Mouse (Mus musculus) neural tube, embryonic 13.5 days (tissue): ENCODE measurements at regions not wholly inside any gene's neighbourhood (a gene's known extent, or its start where the extent isn't known, plus 50 kb on each side); places are given as distances from the start of the nearest gene placed in this dataset.

Experiments used
- ATAC-seq: fragments of 200-750 bp; cut with Nextera tagmentation; 2 replicates; pipeline ENCODE4 v1.8.0; 2017; ENCODE audit warnings: low read depth, mild to moderate bottlenecking, moderate TSS enrichment, moderate library complexity
- H3K27ac ChIP-seq: fragments of 300-500 bp; sonication (generic); replicated peaks from 2 replicates; pipeline ENCODE4 v1.5.1; 2015; ENCODE audit warnings: moderate library complexity, mild to moderate bottlenecking, inconsistent platforms
- H3K27me3 ChIP-seq: fragments of 300-500 bp; sonication (generic); 2 replicates; pipeline ENCODE4 v1.6.1; 2015; ENCODE audit warnings: mild to moderate bottlenecking, inconsistent platforms
- H3K36me3 ChIP-seq: fragments of 300-500 bp; sonication (generic); 2 replicates; pipeline ENCODE4 v1.6.1; 2015; ENCODE audit warnings: mild to moderate bottlenecking, inconsistent platforms
- H3K4me1 ChIP-seq: fragments of 300-500 bp; sonication (generic); replicated peaks from 2 replicates; pipeline ENCODE4 v1.6.1; 2015; ENCODE audit warnings: inconsistent platforms
- H3K4me2 ChIP-seq: fragments of 300-500 bp; sonication (generic); 2 replicates; pipeline ENCODE4 v1.6.1; 2015; ENCODE audit warnings: inconsistent platforms, mild to moderate bottlenecking, moderate library complexity
- H3K4me3 ChIP-seq: fragments of 300-500 bp; sonication (generic); 2 replicates; pipeline ENCODE4 v1.5.1; 2015; ENCODE audit warnings: mild to moderate bottlenecking, inconsistent platforms
- H3K9ac ChIP-seq: fragments of 300-500 bp; sonication (generic); 2 replicates; pipeline ENCODE4 v1.6.1; 2015; ENCODE audit warnings: moderate library complexity, mild to moderate bottlenecking, inconsistent platforms
- H3K9me3 ChIP-seq: fragments of 300-500 bp; sonication (generic); 2 replicates; pipeline ENCODE4 v1.6.1; 2016; ENCODE audit warnings: inconsistent platforms
- WGBS: fragments of 180-500 bp; shearing (Covaris S2); methylation state at CpG from one replicate; pipeline ENCODE4 v1.1.7; 2015; 5-methylcytosine and 5-hydroxymethylcytosine counted together

DNA sequence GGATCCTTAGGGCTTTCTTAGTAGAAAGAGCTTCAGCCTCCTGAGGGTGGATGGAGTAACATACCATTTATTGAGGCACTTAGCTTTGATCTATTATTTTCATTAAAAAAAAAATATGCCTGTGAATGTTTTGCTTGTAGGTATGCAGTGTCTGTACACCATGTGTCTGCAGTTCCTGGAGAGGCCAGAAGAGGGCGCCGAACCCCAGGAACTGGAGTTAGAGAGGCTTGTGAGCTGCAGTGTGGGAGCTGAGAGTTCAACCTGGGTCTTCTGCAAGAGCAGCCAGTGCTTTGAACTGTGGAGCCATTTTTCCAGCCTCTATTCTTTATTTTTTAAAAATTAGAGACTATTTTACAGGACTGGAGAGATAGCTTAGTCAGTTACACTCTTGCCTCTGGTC is 83.2 kb downstream of the Syf2 start:
- 49% methylated on average over 2 of the region's 2 CpGs for WGBS
- ATAC-seq: no peak
- no peaks in the 10 kb centered on the region; the same call in 1 of the 2 replicates for H3K4me1 ChIP-seq
- H3K9ac ChIP-seq: no peak overlapping the region
- no peaks in the 10 kb centered on the region for H3K9me3 ChIP-seq
- no peaks in the 10 kb centered on the region for H3K36me3 ChIP-seq
- 0 out of 2 replicates have a peak, but pooled peaks cover 6% of the 10 kb centered on the region for H3K27me3 ChIP-seq
- H3K4me2 ChIP-seq: no peak overlapping the region
- H3K27ac ChIP-seq: no peak overlapping the region
- no peak overlapping the region for H3K4me3 ChIP-seq

DNA sequence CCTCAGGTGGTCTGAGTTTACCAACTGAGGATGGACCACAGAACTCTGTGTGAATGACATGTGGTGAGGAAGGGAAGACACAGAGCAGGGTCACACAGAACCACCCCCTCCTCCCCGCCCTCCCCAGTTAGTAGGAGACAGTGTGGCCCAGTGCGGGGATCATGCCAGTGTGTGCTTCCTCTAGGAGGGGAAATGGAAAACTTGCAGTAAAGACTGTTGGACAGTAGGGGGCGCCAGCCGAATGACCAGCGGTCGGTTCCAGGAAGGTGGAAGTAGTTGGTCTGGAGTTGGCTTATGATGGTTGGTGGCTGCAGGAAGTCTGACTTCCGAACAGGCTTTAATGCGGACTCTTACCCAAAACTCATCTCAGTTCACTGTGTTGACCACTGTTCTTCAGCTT is 87.3 kb downstream of the Syf2 start:
- H3K9ac ChIP-seq: no peak overlapping the region
- H3K4me3 ChIP-seq: no peak overlapping the region
- ATAC-seq: no peak
- no peak overlapping the region for H3K27ac ChIP-seq
- no peaks in the 10 kb centered on the region for H3K9me3 ChIP-seq
- no peak overlapping the region for H3K4me2 ChIP-seq
- no peaks in the 10 kb centered on the region for H3K36me3 ChIP-seq
- H3K4me1 ChIP-seq: no peaks in the 10 kb centered on the region
- 0 out of 2 replicates have a peak, but pooled peaks cover 7% of the 10 kb centered on the region for H3K27me3 ChIP-seq
- 27% methylated on average over 8 of the region's 8 CpGs for WGBS

DNA sequence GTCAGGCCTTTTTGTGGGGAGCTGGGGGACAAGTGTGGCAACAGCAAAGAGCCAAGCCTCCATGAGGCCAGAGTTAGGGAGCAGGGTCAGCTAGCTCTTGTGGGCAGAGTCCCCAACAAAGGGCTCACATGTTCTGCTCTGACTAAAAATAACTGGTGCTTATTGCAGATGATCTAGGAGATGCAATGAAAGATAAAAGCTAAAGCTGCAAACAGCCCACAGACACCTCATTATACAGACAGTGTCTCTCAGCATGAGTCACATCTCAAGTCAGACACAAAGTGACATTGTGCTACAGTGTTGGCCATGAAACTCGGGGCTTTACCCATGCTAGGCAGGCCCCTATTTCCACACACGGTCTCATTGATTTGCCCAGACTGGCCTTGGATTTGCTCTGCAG is 88.4 kb downstream of the Syf2 start:
- Histone ChIP-seq H3K4me2 (no peak overlapping the region), H3K27ac (no peak overlapping the region), H3K4me3 (no peak overlapping the region), H3K27me3 (0 out of 2 replicates have a peak, but pooled peaks cover 7% of the 10 kb centered on the region), H3K9me3 (no peaks in the 10 kb centered on the region), H3K36me3 (no peaks in the 10 kb centered on the region), H3K9ac (no peak overlapping the region), H3K4me1 (no peaks in the 10 kb centered on the region)
- 57% methylated on average over 2 of the region's 2 CpGs for WGBS
- ATAC-seq: no peak

DNA sequence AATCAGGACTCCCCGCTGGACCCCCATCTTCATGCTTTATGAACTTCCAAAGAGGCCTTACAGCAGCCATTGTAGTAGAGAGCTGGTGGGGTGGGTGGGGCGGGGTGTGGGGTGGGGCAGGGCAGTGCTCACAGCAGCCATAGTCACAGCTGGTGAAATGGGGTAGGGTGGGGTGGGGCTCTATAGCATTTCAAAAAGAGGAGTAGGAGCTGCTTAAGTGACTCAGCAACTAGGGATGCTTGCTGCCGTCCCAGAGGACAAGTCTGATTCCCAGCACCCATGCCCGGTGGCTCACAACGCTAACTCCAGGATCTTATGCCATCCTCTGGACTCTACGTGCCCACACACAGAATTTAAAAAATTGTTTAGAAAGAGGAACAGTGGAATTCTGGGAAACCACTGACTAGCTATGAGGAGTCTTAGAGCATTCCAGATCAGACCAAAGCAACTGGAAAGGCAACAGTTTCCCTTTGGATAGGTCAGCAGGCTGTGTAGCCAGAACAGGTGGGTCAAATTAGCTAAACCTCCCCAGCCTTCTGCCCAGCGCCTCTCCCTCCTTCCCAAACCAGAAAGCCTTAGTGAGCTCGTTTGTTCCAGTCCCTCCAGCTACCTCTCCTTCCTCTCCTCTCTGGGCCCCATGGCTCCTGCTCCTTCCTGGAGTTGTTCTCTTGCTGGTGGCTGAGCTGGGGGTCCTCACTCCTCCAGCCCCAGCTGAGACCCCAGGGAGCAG is 89.7 kb downstream of the Syf2 start:
- Histone ChIP-seq H3K36me3 (no peaks in the 10 kb centered on the region), H3K4me2 (no peak overlapping the region), H3K4me3 (no peak overlapping the region), H3K4me1 (peaks cover 4% of the 10 kb centered on the region), H3K9ac (no peak overlapping the region), H3K9me3 (no peaks in the 10 kb centered on the region), H3K27me3 (0 out of 2 replicates have a peak, but pooled peaks cover 3% of the 10 kb centered on the region), H3K27ac (no peak overlapping the region)
- WGBS: 84% methylated on average over 8 of the region's 8 CpGs
- no peak for ATAC-seq

DNA sequence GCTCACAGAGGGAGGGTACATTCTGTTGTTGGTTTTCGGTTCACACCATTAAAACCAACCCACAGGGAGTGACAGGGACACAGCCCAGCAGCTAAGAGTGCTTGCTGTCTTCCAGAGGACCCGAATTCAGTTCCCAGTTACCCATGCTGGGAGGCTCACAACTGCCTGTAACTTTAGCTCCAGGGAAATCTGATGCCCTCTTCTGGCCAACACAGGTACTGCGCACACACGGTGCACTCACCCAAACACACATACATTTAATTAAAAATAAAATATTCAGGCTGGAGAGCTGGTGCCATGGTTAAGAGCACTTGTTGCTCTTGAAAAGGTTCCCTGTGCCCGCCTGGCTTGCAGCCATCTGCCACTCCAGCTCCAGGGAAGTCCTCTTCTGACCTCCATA is 92.5 kb downstream of the Syf2 start:
- no peak overlapping the region for H3K4me3 ChIP-seq
- H3K9me3 ChIP-seq: no peaks in the 10 kb centered on the region
- H3K27me3 ChIP-seq: 0 out of 2 replicates have a peak, but pooled peaks cover 11% of the 10 kb centered on the region
- H3K4me1 ChIP-seq: peaks cover 21% of the 10 kb centered on the region
- no peak overlapping the region for H3K27ac ChIP-seq
- H3K4me2 ChIP-seq: no peak overlapping the region
- 91% methylated on average over 5 of the region's 5 CpGs for WGBS
- no peak overlapping the region for H3K9ac ChIP-seq
- no peak for ATAC-seq
- H3K36me3 ChIP-seq: no peaks in the 10 kb centered on the region

DNA sequence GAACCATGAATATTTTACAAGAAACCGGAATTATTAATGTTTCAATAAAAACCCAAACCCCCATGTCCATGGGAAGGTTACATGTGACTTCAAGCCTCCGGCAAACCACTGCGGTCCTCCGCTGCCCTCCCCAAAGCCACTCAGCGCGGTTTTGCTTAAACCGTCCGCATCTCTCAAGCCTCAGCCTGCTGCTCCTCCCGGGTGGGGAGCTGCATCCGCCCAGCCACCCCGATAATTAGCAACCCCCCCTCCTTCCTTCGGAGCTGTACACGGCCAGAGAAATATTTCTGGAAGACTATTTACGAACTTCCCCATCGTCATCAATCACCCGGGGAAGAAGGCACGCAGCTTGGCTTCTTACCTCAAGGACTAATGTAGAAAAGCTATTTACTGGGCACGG is 94.7 kb upstream of the Runx3 start:
- peak; percentile 67 for ATAC-seq
- Histone ChIP-seq H3K27ac (peak overlapping the region; percentile 15; the same call in 1 of the 2 replicates), H3K9me3 (no peaks in the 10 kb centered on the region), H3K4me2 (peak overlapping the region; percentile 31), H3K4me1 (peaks cover 21% of the 10 kb centered on the region), H3K4me3 (no peak overlapping the region), H3K9ac (peak overlapping the region; percentile 1; the same call in 1 of the 2 replicates), H3K36me3 (no peaks in the 10 kb centered on the region), H3K27me3 (0 out of 2 replicates have a peak, but pooled peaks cover 8% of the 10 kb centered on the region)
- 57% methylated on average over 18 of the region's 18 CpGs for WGBS

DNA sequence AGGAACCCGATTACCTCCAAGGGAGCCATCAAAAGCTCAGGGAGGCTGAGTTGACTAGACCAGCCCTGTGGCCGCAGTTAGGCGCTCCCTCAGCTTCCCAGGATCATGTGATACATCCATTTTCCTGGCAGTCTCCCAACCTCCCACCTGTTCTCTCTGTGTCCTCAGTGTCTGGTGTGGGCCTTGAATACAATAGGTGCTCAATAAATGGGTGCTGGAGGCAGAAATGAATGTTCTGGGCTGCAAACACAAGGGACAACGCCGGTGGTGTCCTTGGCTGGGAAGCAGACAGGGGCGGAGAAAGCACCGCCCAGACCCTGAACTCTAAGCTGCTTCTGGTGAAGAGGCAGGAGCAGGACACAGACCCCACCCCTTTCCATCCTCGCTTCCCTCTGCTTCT is 93.3 kb upstream of the Runx3 start:
- 58% methylated on average over 8 of the region's 8 CpGs for WGBS
- no peaks in the 10 kb centered on the region for H3K36me3 ChIP-seq
- H3K27me3 ChIP-seq: 0 out of 2 replicates have a peak, but pooled peaks cover 8% of the 10 kb centered on the region
- no peak for ATAC-seq
- no peak overlapping the region for H3K9ac ChIP-seq
- H3K4me2 ChIP-seq: no peak overlapping the region
- no peaks in the 10 kb centered on the region for H3K9me3 ChIP-seq
- no peak overlapping the region for H3K4me3 ChIP-seq
- no peak overlapping the region for H3K27ac ChIP-seq
- peaks cover 23% of the 10 kb centered on the region for H3K4me1 ChIP-seq

DNA sequence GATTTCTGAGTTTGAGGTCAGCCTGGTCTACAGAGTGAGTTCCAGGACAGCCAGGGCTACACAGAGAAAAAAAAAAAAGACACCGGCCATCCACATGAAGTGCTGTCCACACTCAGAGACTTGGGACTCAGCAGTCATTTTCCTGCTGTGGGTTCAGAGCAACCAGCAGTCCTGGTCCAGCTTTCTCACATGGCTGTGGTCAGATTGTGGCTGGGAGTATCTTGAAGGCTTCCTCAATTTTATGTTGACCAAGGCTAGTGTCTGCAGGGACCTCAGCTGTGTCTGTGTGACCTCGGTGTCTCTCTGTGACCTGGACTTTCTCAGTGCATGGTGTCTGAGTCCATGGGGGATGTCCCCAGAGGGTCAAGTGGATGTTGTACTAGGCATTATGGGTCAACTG is 90.7 kb upstream of the Runx3 start:
- H3K4me1 ChIP-seq: peaks cover 27% of the 10 kb centered on the region
- ATAC-seq: no peak
- no peak overlapping the region for H3K27ac ChIP-seq
- H3K27me3 ChIP-seq: 0 out of 2 replicates have a peak, but pooled peaks cover 8% of the 10 kb centered on the region
- H3K4me3 ChIP-seq: no peak overlapping the region
- WGBS: 91% methylated on average over 2 of the region's 2 CpGs
- no peak overlapping the region for H3K4me2 ChIP-seq
- no peaks in the 10 kb centered on the region for H3K36me3 ChIP-seq
- no peak overlapping the region for H3K9ac ChIP-seq
- no peaks in the 10 kb centered on the region for H3K9me3 ChIP-seq

DNA sequence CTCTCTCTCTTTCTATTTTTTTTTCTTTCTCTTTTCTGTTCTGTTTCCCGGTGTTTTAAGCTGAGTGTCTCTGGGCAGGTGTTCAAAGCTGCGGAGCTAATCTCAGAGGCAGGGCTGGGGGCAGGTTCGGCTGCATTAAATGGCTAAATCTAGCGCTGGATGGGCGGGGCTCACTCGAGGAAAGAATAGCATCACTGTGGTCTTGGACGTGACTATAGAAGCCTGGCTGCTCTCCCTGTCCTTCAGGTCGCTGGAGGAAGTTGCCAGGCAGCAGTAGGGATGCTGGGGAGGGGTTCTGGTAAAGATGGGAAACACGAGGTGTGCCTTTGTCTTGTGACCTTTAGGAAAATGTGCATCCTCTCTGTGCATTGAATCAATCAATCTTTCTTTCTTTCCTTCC is 88.0 kb upstream of the Runx3 start:
- Histone ChIP-seq H3K4me2 (no peak overlapping the region), H3K9me3 (no peaks in the 10 kb centered on the region), H3K9ac (no peak overlapping the region), H3K27me3 (0 out of 2 replicates have a peak, but pooled peaks cover 7% of the 10 kb centered on the region), H3K27ac (no peak overlapping the region), H3K36me3 (no peaks in the 10 kb centered on the region), H3K4me1 (peaks cover 6% of the 10 kb centered on the region; the same call in 1 of the 2 replicates), H3K4me3 (no peak overlapping the region)
- ATAC-seq: no peak
- WGBS: 35% methylated on average over 9 of the region's 9 CpGs

DNA sequence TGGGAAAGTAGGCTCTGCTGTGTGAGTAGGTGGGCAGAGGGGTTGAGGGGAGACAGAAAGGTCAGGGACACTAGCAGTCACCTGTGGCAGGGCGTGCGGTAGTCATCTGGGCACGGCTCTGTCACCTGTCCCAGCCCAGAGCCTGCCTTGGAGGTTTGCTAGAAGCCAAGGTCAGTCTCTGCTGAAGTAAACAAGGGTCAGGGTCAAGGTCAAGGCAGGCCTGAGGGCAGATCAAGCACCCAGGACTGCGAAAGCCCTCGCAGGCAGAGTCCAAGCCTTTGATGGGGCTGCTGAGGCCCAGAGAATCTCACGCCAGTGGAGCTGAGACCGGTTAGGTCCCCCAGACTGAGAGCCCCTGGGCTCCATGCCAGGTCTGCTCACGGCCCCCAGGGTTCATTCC is 87.2 kb upstream of the Runx3 start:
- Histone ChIP-seq H3K4me2 (no peak overlapping the region), H3K27ac (no peak overlapping the region), H3K9ac (no peak overlapping the region), H3K36me3 (no peaks in the 10 kb centered on the region), H3K4me3 (no peak overlapping the region), H3K4me1 (peaks cover 10% of the 10 kb centered on the region), H3K27me3 (no peaks in the 10 kb centered on the region), H3K9me3 (no peaks in the 10 kb centered on the region)
- WGBS: 73% methylated on average over 8 of the region's 8 CpGs
- ATAC-seq: no peak

DNA sequence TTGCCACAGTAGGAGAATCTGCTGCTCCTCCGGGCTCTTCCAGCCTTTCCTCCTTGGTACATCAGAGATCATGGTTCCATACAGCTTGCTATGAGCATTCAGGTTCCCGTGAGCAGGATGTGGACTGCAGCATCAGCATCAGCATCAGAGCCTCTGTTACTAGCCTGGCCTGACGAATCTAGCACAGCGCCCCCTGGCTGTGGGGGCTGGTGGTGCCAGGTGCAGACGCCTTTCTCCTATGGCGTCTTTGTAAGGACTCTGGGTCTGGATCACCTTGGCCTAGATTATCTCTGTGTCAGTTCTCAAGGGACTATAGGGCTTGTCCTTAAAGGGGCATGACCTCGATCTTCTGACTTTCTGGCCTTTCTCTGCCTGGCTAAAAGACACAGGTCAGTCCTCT is 86.0 kb upstream of the Runx3 start:
- Histone ChIP-seq H3K4me2 (no peak overlapping the region), H3K27ac (no peak overlapping the region), H3K36me3 (no peaks in the 10 kb centered on the region), H3K4me3 (no peak overlapping the region), H3K27me3 (no peaks in the 10 kb centered on the region), H3K9ac (no peak overlapping the region), H3K9me3 (no peaks in the 10 kb centered on the region), H3K4me1 (peaks cover 15% of the 10 kb centered on the region)
- no peak for ATAC-seq
- 32% methylated on average over 7 of the region's 7 CpGs for WGBS

DNA sequence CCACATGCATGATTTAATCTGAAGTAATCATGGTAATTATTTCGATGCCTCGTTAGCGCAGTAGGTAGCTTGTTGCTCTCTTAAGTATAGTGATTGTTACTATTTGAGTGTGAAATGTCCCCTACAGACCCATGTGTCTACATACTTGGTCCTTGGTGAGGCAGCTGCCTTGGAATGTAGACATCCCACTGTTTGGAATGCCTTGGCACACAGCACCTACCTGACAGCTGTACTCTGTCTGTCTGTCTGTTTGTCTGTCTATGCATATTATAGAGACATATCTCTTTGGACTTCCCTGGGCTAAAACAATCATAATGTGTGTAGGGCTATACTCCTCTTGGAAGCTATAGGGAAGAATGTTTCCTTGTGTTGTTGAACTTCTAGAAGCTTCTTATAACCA is 83.7 kb upstream of the Runx3 start:
- WGBS: 84% methylated on average over 3 of the region's 3 CpGs
- H3K4me2 ChIP-seq: no peak overlapping the region
- H3K4me3 ChIP-seq: no peak overlapping the region
- ATAC-seq: no peak
- peaks cover 15% of the 10 kb centered on the region for H3K4me1 ChIP-seq
- peaks cover 5% of the 10 kb centered on the region; the same call in 1 of the 2 replicates for H3K27me3 ChIP-seq
- H3K9ac ChIP-seq: no peak overlapping the region
- H3K36me3 ChIP-seq: no peaks in the 10 kb centered on the region
- H3K9me3 ChIP-seq: no peaks in the 10 kb centered on the region
- no peak overlapping the region for H3K27ac ChIP-seq

DNA sequence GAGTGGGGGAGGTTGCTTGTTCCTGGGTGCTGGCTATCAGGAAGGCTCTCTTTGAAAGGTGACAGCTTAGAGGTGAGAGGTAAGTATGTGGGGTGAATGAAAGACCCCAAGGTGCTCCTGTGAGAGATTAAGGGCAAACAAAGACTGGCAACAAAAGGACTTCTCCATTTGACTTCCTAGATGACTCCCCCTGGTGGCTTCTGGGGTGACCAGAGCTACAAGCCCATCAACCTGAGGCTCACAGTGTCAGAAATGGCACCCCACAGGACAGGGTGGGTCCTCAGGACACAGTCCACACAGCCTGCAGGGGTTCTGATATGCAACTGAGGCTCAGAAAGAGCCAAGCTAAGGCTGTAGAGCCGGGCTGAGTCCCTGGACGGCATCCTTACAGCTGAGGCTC is 81.2 kb upstream of the Runx3 start:
- 84% methylated on average over 2 of the region's 2 CpGs for WGBS
- Histone ChIP-seq H3K36me3 (no peaks in the 10 kb centered on the region), H3K4me3 (no peak overlapping the region), H3K27me3 (peaks cover 5% of the 10 kb centered on the region; the same call in 1 of the 2 replicates), H3K4me2 (no peak overlapping the region), H3K4me1 (peaks cover 9% of the 10 kb centered on the region; the same call in 1 of the 2 replicates), H3K9me3 (no peaks in the 10 kb centered on the region), H3K27ac (no peak overlapping the region), H3K9ac (no peak overlapping the region)
- ATAC-seq: no peak
